Mouse (Mus musculus): ENCODE results near the gene Bcor. TPM values are rescaled to one million over a fixed set of nuclear protein-coding genes. Genes with fewer than 3 reads are reported as not detected.
A peak's percentile ranks its signal among the peaks of the same experiment; 100 is the strongest.

Bcor gene
- polyA plus RNA-seq, 1 experiment: 13.6 TPM

DNA sequence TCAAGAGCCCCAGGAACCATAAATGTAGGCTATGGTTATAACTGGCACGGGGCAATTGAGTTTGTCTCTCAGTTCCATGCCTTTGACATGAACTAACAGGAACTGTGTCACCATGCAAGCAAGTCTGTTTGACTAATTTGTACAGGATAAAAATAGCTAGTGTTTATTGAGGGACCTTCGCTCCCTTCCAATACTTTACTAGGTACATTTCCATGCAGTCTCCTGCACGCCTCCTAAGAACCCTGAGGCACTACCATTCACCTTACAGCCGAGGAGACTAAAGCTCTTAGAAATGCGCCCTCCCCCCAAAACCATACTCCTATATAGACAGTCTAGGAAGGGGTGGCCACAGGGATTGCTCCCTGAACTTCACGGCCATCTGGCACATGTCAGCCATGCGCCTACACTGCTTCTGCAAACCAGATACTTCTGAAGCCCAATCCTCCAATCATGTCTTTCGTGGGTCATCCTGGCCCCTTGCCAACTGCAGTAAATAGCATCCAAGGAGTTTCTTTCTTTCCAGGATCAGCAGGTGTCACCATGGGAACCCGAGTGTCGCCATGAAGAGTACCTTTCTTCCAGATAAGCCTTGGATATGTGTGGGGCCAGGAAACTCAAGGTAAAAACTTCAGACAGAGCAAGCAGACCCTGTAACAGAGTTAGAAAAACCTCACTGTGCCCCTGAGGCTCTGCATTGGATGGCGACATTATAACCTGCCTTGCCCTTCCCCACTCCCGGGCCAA is 63.2 kb downstream of the Bcor start:
- Histone ChIP-seq H3K4me3 (replicated peaks; ENCODE audit: control insufficient read depth, low read depth, low read length) (no peak overlapping the region), H3K27ac (ENCODE audit: control insufficient read depth, insufficient read depth, low read depth, low read length, poor library complexity) (no peak overlapping the region), H3K4me1 (ENCODE audit: control insufficient read depth, insufficient read depth, low read length) (no peaks in the 10 kb centered on the region)
- 77% methylated on average over 12 of the region's 12 CpGs for WGBS
- no peak for TF ChIP-seq CTCF (IDR thresholded peaks at IDR 0.05; ENCODE audit: control insufficient read depth, insufficient read depth, low read length)
- TF ChIP-seq POLR2A (IDR thresholded peaks at IDR 0.05; ENCODE audit: borderline replicate concordance, control insufficient read depth, low read depth, low read length): no peak

GRCm38 (mm10) chrX:12093371-12093770 is 66.8 kb downstream of the Bcor start:
- no peak for TF ChIP-seq POLR2A (IDR thresholded peaks at IDR 0.05; ENCODE audit: borderline replicate concordance, control insufficient read depth, low read depth, low read length)
- TF ChIP-seq CTCF (IDR thresholded peaks at IDR 0.05; ENCODE audit: control insufficient read depth, insufficient read depth, low read length): no peak
- no peak overlapping the region for H3K4me3 ChIP-seq (replicated peaks; ENCODE audit: control insufficient read depth, low read depth, low read length)
- H3K4me1 ChIP-seq (ENCODE audit: control insufficient read depth, insufficient read depth, low read length): no peaks in the 10 kb centered on the region; the same call in 1 of the 2 replicates
- 41% methylated on average over 4 of the region's 4 CpGs for WGBS
- no peak overlapping the region for H3K27ac ChIP-seq (ENCODE audit: control insufficient read depth, insufficient read depth, low read depth, low read length, poor library complexity)

- TF ChIP-seq CTCF (IDR thresholded peaks at IDR 0.05; ENCODE audit: control insufficient read depth, insufficient read depth, low read length) (no peak), POLR2A (IDR thresholded peaks at IDR 0.05; ENCODE audit: borderline replicate concordance, control insufficient read depth, low read depth, low read length) (no peak)
- H3K4me3 ChIP-seq (replicated peaks; ENCODE audit: control insufficient read depth, low read depth, low read length): peak overlapping the region; percentile 43
- WGBS: 1% methylated on average over 42 of the region's 56 CpGs
- H3K27ac ChIP-seq (ENCODE audit: control insufficient read depth, insufficient read depth, low read depth, low read length, poor library complexity): peak overlapping the region; percentile 63; the same call in 1 of the 2 replicates
- H3K4me1 ChIP-seq (ENCODE audit: control insufficient read depth, insufficient read depth, low read length): no peaks in the 10 kb centered on the region; the same call in 1 of the 2 replicates
These were observed 68.6 kb downstream of the Bcor start for GRCm38 (mm10) chrX:12091431-12092061.

GRCm38 (mm10) chrX:12090871-12091404 is 69.2 kb downstream of the Bcor start:
- Histone ChIP-seq H3K27ac (ENCODE audit: control insufficient read depth, insufficient read depth, low read depth, low read length, poor library complexity) (peak overlapping the region; percentile 63; the same call in 1 of the 2 replicates), H3K4me1 (ENCODE audit: control insufficient read depth, insufficient read depth, low read length) (no peaks in the 10 kb centered on the region; the same call in 1 of the 2 replicates), H3K4me3 (replicated peaks; ENCODE audit: control insufficient read depth, low read depth, low read length) (peak overlapping the region; percentile 40)
- TF ChIP-seq POLR2A (IDR thresholded peaks at IDR 0.05; ENCODE audit: borderline replicate concordance, control insufficient read depth, low read depth, low read length): no peak
- TF ChIP-seq CTCF (IDR thresholded peaks at IDR 0.05; ENCODE audit: control insufficient read depth, insufficient read depth, low read length): no peak
- WGBS: 2% methylated on average over 36 of the region's 47 CpGs

GRCm38 (mm10) chrX:12090151-12090870 is 69.8 kb downstream of the Bcor start:
- Histone ChIP-seq H3K27ac (ENCODE audit: control insufficient read depth, insufficient read depth, low read depth, low read length, poor library complexity) (no peak overlapping the region), H3K4me1 (ENCODE audit: control insufficient read depth, insufficient read depth, low read length) (no peaks in the 10 kb centered on the region; the same call in 1 of the 2 replicates), H3K4me3 (replicated peaks; ENCODE audit: control insufficient read depth, low read depth, low read length) (no peak overlapping the region)
- no peak for TF ChIP-seq POLR2A (IDR thresholded peaks at IDR 0.05; ENCODE audit: borderline replicate concordance, control insufficient read depth, low read depth, low read length)
- no peak for TF ChIP-seq CTCF (IDR thresholded peaks at IDR 0.05; ENCODE audit: control insufficient read depth, insufficient read depth, low read length)
- WGBS: 9% methylated on average over 37 of the region's 37 CpGs

DNA sequence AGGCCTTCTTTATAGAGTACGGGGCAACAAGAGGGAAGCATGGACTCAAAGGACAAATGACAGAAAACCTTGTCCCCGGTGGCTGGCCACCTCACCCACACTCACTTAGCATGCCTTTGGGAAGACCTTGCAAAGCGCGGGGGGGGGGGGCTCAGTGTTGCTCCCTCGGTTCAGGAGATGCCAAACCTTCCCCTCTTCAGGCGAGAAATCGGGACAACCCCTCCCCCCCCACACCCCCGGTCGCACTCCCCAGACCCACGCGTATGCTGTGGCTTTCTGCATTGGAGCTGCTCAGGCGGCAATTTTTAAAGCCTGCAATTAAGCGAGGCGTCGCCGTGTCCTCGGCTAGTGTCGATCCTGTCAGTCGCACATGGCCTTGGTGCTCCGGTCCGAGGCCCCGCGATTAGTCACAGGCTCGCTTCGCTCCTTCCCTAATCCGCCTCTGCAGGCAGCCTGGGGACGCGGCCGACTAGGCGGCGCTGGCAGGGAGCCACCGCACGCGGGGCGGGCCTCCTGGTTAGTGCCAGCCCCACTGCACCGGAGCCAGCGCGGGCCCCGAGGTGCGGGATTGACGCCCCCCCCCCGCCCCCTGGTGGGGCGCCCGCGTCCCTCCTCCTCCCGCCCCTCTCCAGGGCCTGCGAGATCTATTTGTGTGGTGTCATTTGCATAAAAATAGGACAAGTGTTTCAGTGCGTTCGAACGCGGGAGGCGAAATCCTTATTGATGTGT is 70.6 kb downstream of the Bcor start:
- WGBS: 4% methylated on average over 51 of the region's 52 CpGs
- Histone ChIP-seq H3K4me3 (replicated peaks; ENCODE audit: control insufficient read depth, low read depth, low read length) (no peak overlapping the region), H3K27ac (ENCODE audit: control insufficient read depth, insufficient read depth, low read depth, low read length, poor library complexity) (no peak overlapping the region), H3K4me1 (ENCODE audit: control insufficient read depth, insufficient read depth, low read length) (no peaks in the 10 kb centered on the region; the same call in 1 of the 2 replicates)
- no peak for TF ChIP-seq CTCF (IDR thresholded peaks at IDR 0.05; ENCODE audit: control insufficient read depth, insufficient read depth, low read length)
- TF ChIP-seq POLR2A (IDR thresholded peaks at IDR 0.05; ENCODE audit: borderline replicate concordance, control insufficient read depth, low read depth, low read length): no peak

DNA sequence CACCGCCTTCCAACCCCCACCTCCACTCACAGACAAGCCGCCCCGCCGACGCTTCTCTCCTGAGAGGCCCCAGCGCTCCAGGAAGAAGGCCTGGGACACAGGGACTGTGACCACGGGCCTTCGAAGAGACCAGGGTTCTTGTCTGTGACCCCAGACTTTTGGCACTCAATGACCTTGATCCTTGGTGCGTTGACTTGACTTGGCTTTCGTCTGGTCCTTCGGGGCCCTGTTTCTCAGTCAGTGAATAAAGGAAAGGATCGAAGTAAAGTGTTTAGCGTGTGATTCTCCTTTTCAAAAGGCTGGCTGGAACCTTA is 71.2 kb downstream of the Bcor start:
- H3K27ac ChIP-seq (ENCODE audit: control insufficient read depth, insufficient read depth, low read depth, low read length, poor library complexity): peak overlapping the region; percentile 95
- TF ChIP-seq CTCF (IDR thresholded peaks at IDR 0.05; ENCODE audit: control insufficient read depth, insufficient read depth, low read length) (no peak), POLR2A (IDR thresholded peaks at IDR 0.05; ENCODE audit: borderline replicate concordance, control insufficient read depth, low read depth, low read length) (no peak)
- no peaks in the 10 kb centered on the region; the same call in 1 of the 2 replicates for H3K4me1 ChIP-seq (ENCODE audit: control insufficient read depth, insufficient read depth, low read length)
- 8% methylated on average over 13 of the region's 13 CpGs for WGBS
- peak overlapping the region; percentile 11 for H3K4me3 ChIP-seq (replicated peaks; ENCODE audit: control insufficient read depth, low read depth, low read length)

Measured in bone marrow, adult 2 months (tissue).